Mouse (Mus musculus) hindbrain, postnatal 0 days (tissue): ENCODE data around the gene Tfr2. TPM values are rescaled to one million over a fixed set of nuclear protein-coding genes. Genes with fewer than 3 reads are reported as not detected.

Experiments
- ATAC-seq: fragments of 200-750 bp; cut with Nextera tagmentation; 2 replicates; pipeline ENCODE4 v1.8.0; 2017; ENCODE audit warnings: mild to moderate bottlenecking, moderate TSS enrichment, moderate library complexity
- DNase-seq: peaks from one replicate; pipeline ENCODE4 v3.0.0-alpha.2; 2015; ENCODE audit warnings: low spot score
- H3K27ac ChIP-seq: fragments of 300-500 bp; sonication (generic); 2 replicates; pipeline ENCODE4 v1.5.1; 2014; ENCODE audit warnings: mild to moderate bottlenecking
- H3K27me3 ChIP-seq: fragments of 300-500 bp; sonication (generic); 2 replicates; pipeline ENCODE4 v1.6.1; 2014; ENCODE audit warnings: low read length, mixed read lengths; ENCODE audit not compliant: insufficient read depth
- H3K36me3 ChIP-seq: fragments of 300-500 bp; sonication (generic); 2 replicates; pipeline ENCODE4 v1.6.1; 2014; ENCODE audit warnings: low read length, mixed read lengths; ENCODE audit not compliant: insufficient read depth
- H3K4me1 ChIP-seq: fragments of 300-500 bp; sonication (generic); 2 replicates; pipeline ENCODE4 v1.6.1; 2014; ENCODE audit warnings: antibody characterized with exemption, low read length, mixed read lengths; ENCODE audit not compliant: insufficient read depth
- H3K4me2 ChIP-seq: fragments of 300-500 bp; sonication (generic); 2 replicates; pipeline ENCODE4 v1.6.1; 2014; ENCODE audit warnings: low read depth, mild to moderate bottlenecking, low read length, moderate library complexity, mixed read lengths
- H3K4me3 ChIP-seq: fragments of 300-500 bp; sonication (generic); 2 replicates; pipeline ENCODE4 v1.5.1; 2014; ENCODE audit warnings: low read length
- H3K9ac ChIP-seq: fragments of 300-500 bp; sonication (generic); replicated peaks from 2 replicates; pipeline ENCODE4 v1.6.1; 2014; ENCODE audit warnings: mild to moderate bottlenecking, low read length, moderate library complexity, mixed read lengths
- H3K9me3 ChIP-seq: fragments of 300-500 bp; sonication (generic); 2 replicates; pipeline ENCODE4 v1.6.1; 2016; ENCODE audit warnings: low read length, mixed read lengths
- CTCF ChIP-seq: IDR thresholded peaks from 2 replicates; pipeline ENCODE4 v1.5.1; 2016; ENCODE audit warnings: antibody characterized with exemption, control low read depth, low read depth
- WGBS: fragments of 180-500 bp; shearing (Covaris S2); extraction: QIAGEN DNeasy Blood & Tissue Kit; methylation state at CpG from one replicate; pipeline ENCODE4 v1.1.7; 2014; 5-methylcytosine and 5-hydroxymethylcytosine counted together
- microRNA-seq, 2 experiments: library from miRNA; unstranded; fragments of <30 nt; microRNA quantifications; one replicate each; pipeline ENCODE4; 2016
- polyA plus RNA-seq: library from polyadenylated mRNA; unstranded; fragments of >200 nt; fragmentation: Nextera tagmentation; extraction: Ambion mirVana; gene quantifications from 2 replicates; pipeline ENCODE4 v1.2.1, GENCODE M21; 2015
- total RNA-seq: library from RNA; depleted of rRNA; stranded (reverse); fragments of >200 nt; gene quantifications from 2 replicates; pipeline ENCODE4 v1.2.3, GENCODE M21; 2014; rRNA removed

The Tfr2 gene
- total and polyA plus RNA-seq, 2 experiments from 2014 or later = 11.1 to 13.5 TPM

DNA sequence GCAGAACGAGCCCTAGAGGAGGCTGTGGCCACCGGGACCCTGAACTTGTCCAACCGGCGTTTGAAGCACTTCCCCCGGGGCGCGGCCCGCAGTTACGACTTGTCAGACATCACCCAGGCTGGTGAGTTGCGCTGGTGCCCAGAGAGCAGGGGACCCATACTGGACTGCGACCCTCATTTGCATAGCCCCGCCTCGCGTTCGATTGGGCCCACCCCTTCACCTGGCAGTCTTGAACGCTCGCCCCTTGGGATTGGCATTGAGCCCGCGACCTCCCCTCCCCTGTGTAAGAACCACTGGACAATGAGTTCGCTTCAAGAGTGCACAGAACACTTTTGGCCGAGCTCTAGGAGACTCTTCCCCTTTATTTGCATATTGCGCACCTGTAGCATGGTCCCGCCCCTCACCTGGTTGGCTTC is 59.7 kb downstream of the Tfr2 start:
- Histone ChIP-seq H3K9me3 (no peaks in the 10 kb centered on the region), H3K4me3 (peak overlapping the region; percentile 89), H3K36me3 (peaks cover 9% of the 10 kb centered on the region; the same call in 1 of the 2 replicates), H3K4me1 (peaks cover 18% of the 10 kb centered on the region), H3K9ac (peak overlapping the region; percentile 90), H3K27me3 (no peaks in the 10 kb centered on the region), H3K27ac (peak overlapping the region; percentile 90), H3K4me2 (peak overlapping the region; percentile 99)
- DNase-seq (peak; percentile 57), ATAC-seq (peak; percentile 4; the same call in 1 of the 2 replicates)
- no peak for TF ChIP-seq CTCF
- WGBS = under 1% methylated on average over 23 of the region's 23 CpGs

DNA sequence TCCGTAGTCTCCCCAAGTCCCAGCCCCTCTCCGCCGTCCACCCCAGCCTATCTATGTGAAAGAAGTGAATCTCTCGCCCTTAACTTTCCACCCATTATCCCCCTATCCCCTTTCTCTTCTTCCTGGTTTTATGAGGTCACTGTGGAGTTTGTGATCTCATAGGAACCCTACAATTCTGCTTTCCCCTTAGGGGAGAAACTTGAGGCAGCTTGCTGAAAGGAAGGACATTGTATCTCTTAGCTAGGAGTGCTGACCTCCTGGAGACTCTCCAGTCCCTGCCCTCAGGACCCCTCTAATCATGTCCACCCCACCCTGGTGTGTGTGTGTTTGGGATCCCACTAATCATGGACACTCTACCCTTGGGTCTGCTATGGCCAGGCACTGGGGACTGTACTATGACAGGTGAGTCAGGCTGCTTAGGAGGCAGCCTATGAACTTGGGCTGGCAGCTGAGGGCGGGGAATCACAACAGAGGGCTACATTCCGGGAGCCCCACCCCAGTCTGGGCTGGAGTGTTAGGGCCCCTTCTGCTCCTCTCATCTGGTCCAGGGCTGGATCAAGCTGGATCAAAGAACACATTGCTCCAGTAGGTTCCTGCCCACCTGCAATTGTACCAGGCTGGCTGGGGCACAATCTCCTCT is 60.4 kb downstream of the Tfr2 start:
- ATAC-seq = no peak
- Histone ChIP-seq H3K27ac (peak overlapping the region; percentile 54; the same call in 1 of the 2 replicates), H3K36me3 (peaks cover 9% of the 10 kb centered on the region), H3K9ac (peak overlapping the region; percentile 90), H3K27me3 (no peaks in the 10 kb centered on the region), H3K4me2 (peak overlapping the region; percentile 99), H3K4me3 (peak overlapping the region; percentile 89), H3K9me3 (no peaks in the 10 kb centered on the region), H3K4me1 (peaks cover 18% of the 10 kb centered on the region)
- TF ChIP-seq CTCF = no peak
- 27% methylated on average over 6 of the region's 6 CpGs for WGBS
- no peak for DNase-seq

DNA sequence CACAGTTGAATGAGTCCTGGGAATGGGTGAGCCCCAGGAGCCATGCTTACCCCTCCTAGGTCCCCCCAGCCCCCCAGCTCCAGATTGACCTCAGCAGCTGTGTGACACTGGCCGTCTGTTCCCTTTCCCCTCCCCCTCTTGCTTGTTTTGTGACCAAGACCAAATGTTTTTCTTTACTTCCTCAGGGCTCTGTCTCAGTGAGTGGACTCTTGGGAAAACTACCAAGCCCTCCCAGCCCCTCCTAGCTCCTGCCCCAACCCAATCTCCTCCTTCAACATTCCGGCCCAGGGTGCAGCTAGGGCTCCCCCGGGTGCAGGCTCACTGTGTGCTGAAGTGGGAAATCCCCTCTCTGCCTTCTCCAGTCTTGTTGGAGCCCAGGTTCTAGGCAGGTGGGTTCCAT is 61.0 kb downstream of the Tfr2 start:
- Histone ChIP-seq H3K9ac (peak overlapping the region; percentile 90; the same call in 1 of the 2 replicates), H3K9me3 (no peaks in the 10 kb centered on the region), H3K4me2 (peak overlapping the region; percentile 99), H3K36me3 (peaks cover 15% of the 10 kb centered on the region), H3K4me1 (peaks cover 18% of the 10 kb centered on the region), H3K4me3 (no peak overlapping the region; the same call in 1 of the 2 replicates), H3K27me3 (no peaks in the 10 kb centered on the region), H3K27ac (peak overlapping the region; percentile 54)
- no peak for TF ChIP-seq CTCF
- ATAC-seq = no peak
- no peak for DNase-seq
- 37% methylated on average over 3 of the region's 3 CpGs for WGBS

DNA sequence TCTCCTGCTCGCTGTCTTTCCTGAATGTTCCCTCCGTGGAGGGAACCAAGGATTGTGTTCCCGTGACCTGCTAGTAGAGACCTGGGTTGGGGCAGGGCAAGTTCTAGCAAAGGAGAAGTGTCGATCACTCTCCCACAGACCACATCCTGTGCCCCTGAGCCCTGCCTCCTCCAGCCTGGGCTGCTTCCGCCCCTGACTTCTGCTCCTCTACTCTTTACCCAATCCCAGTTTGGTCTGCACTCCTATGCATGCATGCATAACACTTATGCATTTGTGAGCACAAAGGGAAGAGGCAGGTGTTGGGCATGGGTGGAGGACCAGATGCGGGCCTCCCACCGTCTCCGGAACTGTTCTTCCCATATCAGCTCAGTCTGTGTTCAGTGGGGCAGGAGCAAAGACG is 61.5 kb downstream of the Tfr2 start:
- Histone ChIP-seq H3K4me3 (no peak overlapping the region; the same call in 1 of the 2 replicates), H3K4me1 (peaks cover 18% of the 10 kb centered on the region), H3K27me3 (no peaks in the 10 kb centered on the region), H3K36me3 (peaks cover 19% of the 10 kb centered on the region), H3K9ac (peak overlapping the region; percentile 26; the same call in 1 of the 2 replicates), H3K27ac (peak overlapping the region; percentile 54), H3K9me3 (no peaks in the 10 kb centered on the region), H3K4me2 (peak overlapping the region; percentile 99)
- no peak for ATAC-seq
- WGBS = 63% methylated on average over 9 of the region's 9 CpGs
- DNase-seq = no peak
- no peak for TF ChIP-seq CTCF

DNA sequence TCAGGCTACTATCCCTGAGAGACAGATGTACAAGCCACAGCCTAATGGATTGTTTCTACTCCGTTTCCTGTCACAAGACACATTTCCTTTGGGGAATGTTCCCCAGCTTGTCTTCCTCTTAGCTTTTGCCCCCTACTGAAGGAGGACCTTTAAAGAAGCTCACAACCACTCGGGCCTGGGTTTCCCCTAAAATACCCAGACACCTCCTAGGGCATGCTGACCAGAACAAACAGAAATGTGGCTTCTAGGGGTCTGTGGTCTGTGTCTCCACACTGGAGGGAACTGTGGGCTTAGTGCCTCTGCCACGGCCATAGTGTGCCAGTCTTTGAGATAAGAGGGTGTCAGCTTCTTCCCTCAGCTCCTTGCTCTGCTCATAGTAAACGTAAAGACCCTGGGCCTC is 62.0 kb downstream of the Tfr2 start:
- H3K36me3 ChIP-seq = peaks cover 22% of the 10 kb centered on the region
- H3K9ac ChIP-seq = no peak overlapping the region
- no peak for TF ChIP-seq CTCF
- WGBS = 67% methylated on average over 4 of the region's 4 CpGs
- ATAC-seq (no peak), DNase-seq (no peak)
- no peak overlapping the region for H3K4me2 ChIP-seq
- no peak overlapping the region for H3K4me3 ChIP-seq
- H3K27me3 ChIP-seq = no peaks in the 10 kb centered on the region
- H3K4me1 ChIP-seq = peaks cover 18% of the 10 kb centered on the region
- peak overlapping the region; percentile 33; the same call in 1 of the 2 replicates for H3K27ac ChIP-seq
- no peaks in the 10 kb centered on the region for H3K9me3 ChIP-seq

DNA sequence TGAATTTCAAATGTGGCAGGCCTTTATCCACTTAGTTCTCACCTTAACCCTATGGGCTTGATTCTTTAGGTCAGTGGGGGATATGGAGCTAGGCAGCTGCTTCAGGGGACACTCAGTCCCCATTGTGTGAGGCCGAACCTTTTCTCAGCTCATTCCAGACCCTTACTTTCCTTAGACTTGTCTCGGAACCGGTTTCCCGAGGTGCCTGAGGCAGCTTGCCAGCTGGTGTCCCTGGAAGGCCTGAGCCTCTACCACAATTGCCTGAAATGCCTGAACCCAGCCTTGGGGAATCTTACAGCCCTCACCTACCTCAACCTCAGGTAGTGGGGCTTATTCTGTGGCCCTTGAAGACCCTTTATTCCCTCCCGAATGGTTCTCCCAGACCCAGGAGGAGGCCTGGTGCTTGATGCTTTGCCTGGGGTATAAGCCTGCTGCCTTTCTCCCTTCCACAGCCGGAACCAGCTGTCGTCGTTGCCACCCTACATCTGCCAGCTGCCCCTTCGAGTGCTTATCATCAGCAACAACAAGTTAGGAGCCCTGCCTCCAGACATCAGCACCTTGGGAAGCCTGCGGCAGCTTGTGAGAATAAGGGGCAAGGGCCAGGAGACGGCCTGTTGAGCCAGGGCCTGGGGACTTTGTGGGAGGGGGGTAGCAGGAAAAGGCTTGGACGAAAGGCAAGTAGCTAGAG is 63.9 kb downstream of the Tfr2 start:
- no peak for TF ChIP-seq CTCF
- no peak overlapping the region for H3K4me2 ChIP-seq
- peaks cover 18% of the 10 kb centered on the region for H3K4me1 ChIP-seq
- H3K9me3 ChIP-seq = no peaks in the 10 kb centered on the region
- DNase-seq (no peak), ATAC-seq (no peak)
- no peak overlapping the region for H3K9ac ChIP-seq
- H3K36me3 ChIP-seq = peaks cover 34% of the 10 kb centered on the region
- H3K27ac ChIP-seq = no peak overlapping the region
- H3K27me3 ChIP-seq = no peaks in the 10 kb centered on the region
- WGBS = 66% methylated on average over 12 of the region's 12 CpGs
- no peak overlapping the region for H3K4me3 ChIP-seq

Small RNAs within 50 kb of the gene (microRNA-seq; reads per million reads assigned to microRNA genes)
- gene Mir6418 = 1.8 to 3.2 reads per million in 2 experiments

Other genes with a start within 250 kb of the Tfr2 start
- 32.6 and 41.3 TPM in 2 replicates for gene Slc12a9, start 236.2 kb upstream of the Tfr2 start, total RNA-seq
- gene Slc12a9, start 236.2 kb upstream of the Tfr2 start, polyA plus RNA-seq = 27.3 and 27.6 TPM in 2 replicates
- 18.3 and 18.9 TPM in 2 replicates for gene Ephb4, start 219.7 kb upstream of the Tfr2 start, total RNA-seq
- gene Ephb4, start 219.7 kb upstream of the Tfr2 start, polyA plus RNA-seq = 4.8 and 5.5 TPM in 2 replicates
- gene Zan, start 92.8 kb upstream of the Tfr2 start, total RNA-seq = 0.43 and 1.6 TPM in 2 replicates
- gene Zan, start 92.8 kb upstream of the Tfr2 start, polyA plus RNA-seq = 0.15 and 0.25 TPM in 2 replicates
- 62.1 and 83.5 TPM in 2 replicates for gene Pop7, start 67.3 kb upstream of the Tfr2 start, total RNA-seq
- 82.2 and 85.3 TPM in 2 replicates for gene Pop7, start 67.3 kb upstream of the Tfr2 start, polyA plus RNA-seq
- 20.3 and 21.4 TPM in 2 replicates for gene Gigyf1, start 51.3 kb upstream of the Tfr2 start, total RNA-seq
- gene Gigyf1, start 51.3 kb upstream of the Tfr2 start, polyA plus RNA-seq = 15.1 and 16.2 TPM in 2 replicates
- gene Epo, start 36.6 kb upstream of the Tfr2 start, total RNA-seq = not detected in 2 replicates
- not detected in 2 replicates for gene Epo, start 36.6 kb upstream of the Tfr2 start, polyA plus RNA-seq
- gene Gnb2, start 36.3 kb upstream of the Tfr2 start, total RNA-seq = 1,135 and 1,251 TPM in 2 replicates
- gene Gnb2, start 36.3 kb upstream of the Tfr2 start, polyA plus RNA-seq = 570 and 592 TPM in 2 replicates
- gene Actl6b, start 16.3 kb upstream of the Tfr2 start, total RNA-seq = 192 and 253 TPM in 2 replicates
- gene Actl6b, start 16.3 kb upstream of the Tfr2 start, polyA plus RNA-seq = 204 and 207 TPM in 2 replicates
- gene Mospd3, start 31.2 kb downstream of the Tfr2 start, total RNA-seq = 10.9 and 13.3 TPM in 2 replicates
- 57.3 and 66.7 TPM in 2 replicates for gene Mospd3, start 31.2 kb downstream of the Tfr2 start, polyA plus RNA-seq
- 22.3 and 26.2 TPM in 2 replicates for gene Pcolce, start 43.9 kb downstream of the Tfr2 start, total RNA-seq
- gene Pcolce, start 43.9 kb downstream of the Tfr2 start, polyA plus RNA-seq = 21.5 and 22.0 TPM in 2 replicates
- 0.25 and 0.26 TPM in 2 replicates for gene Fbxo24, start 59.2 kb downstream of the Tfr2 start, total RNA-seq
- gene Fbxo24, start 59.2 kb downstream of the Tfr2 start, polyA plus RNA-seq = 0.18 TPM in 1 of 2 replicates, not detected in the other
- 9.6 and 10.4 TPM in 2 replicates for gene Lrch4, start 59.3 kb downstream of the Tfr2 start, total RNA-seq
- 12.3 and 14.6 TPM in 2 replicates for gene Lrch4, start 59.3 kb downstream of the Tfr2 start, polyA plus RNA-seq
- gene Gm20605, start 59.3 kb downstream of the Tfr2 start, total RNA-seq = 3.4 and 4.1 TPM in 2 replicates
- gene Gm20605, start 59.3 kb downstream of the Tfr2 start, polyA plus RNA-seq = 4.1 and 5.3 TPM in 2 replicates
- gene Sap25, start 71.5 kb downstream of the Tfr2 start, total RNA-seq = 0.97 and 5.2 TPM in 2 replicates
- 2.9 and 3.7 TPM in 2 replicates for gene Sap25, start 71.5 kb downstream of the Tfr2 start, polyA plus RNA-seq
- 0.40 and 1.4 TPM in 2 replicates for gene Irs3, start 75.9 kb downstream of the Tfr2 start, total RNA-seq
- gene Irs3, start 75.9 kb downstream of the Tfr2 start, polyA plus RNA-seq = 0.36 and 0.39 TPM in 2 replicates
- 18.7 and 27.0 TPM in 2 replicates for gene Agfg2, start 114.9 kb downstream of the Tfr2 start, total RNA-seq
- 16.4 and 17.5 TPM in 2 replicates for gene Agfg2, start 114.9 kb downstream of the Tfr2 start, polyA plus RNA-seq
- 192 and 215 TPM in 2 replicates for gene Nyap1, start 171.8 kb downstream of the Tfr2 start, total RNA-seq
- gene Nyap1, start 171.8 kb downstream of the Tfr2 start, polyA plus RNA-seq = 30.0 and 33.2 TPM in 2 replicates
- 383 and 444 TPM in 2 replicates for gene Tsc22d4, start 175.9 kb downstream of the Tfr2 start, total RNA-seq
- 251 and 270 TPM in 2 replicates for gene Tsc22d4, start 175.9 kb downstream of the Tfr2 start, polyA plus RNA-seq
- gene Ppp1r35, start 209.0 kb downstream of the Tfr2 start, total RNA-seq = 52.8 and 67.0 TPM in 2 replicates
- gene Ppp1r35, start 209.0 kb downstream of the Tfr2 start, polyA plus RNA-seq = 35.5 and 37.1 TPM in 2 replicates
- gene Mepce, start 217.8 kb downstream of the Tfr2 start, total RNA-seq = 40.3 and 49.2 TPM in 2 replicates
- gene Mepce, start 217.8 kb downstream of the Tfr2 start, polyA plus RNA-seq = 16.8 and 17.1 TPM in 2 replicates
- gene Zcwpw1, start 218.0 kb downstream of the Tfr2 start, total RNA-seq = 3.8 and 4.9 TPM in 2 replicates
- gene Zcwpw1, start 218.0 kb downstream of the Tfr2 start, polyA plus RNA-seq = 11.4 TPM in 2 replicates